Comparison of ENCODE assay signal across 14 mouse cellular contexts in genomic region chr5:144663981-144664380, GRCm38 (mm10).
"Had no signal": no experiment of that assay in that cellular context is flagged by ENCODE, and none has a peak within 500 bp of the region (broad histone marks: within the 10 kb centered on the region; RNA-seq: fewer than 3 reads in every experiment).

No protein-coding gene starts in this region.

- DNase-seq: gastrocnemius, postnatal 14 days; gastrocnemius, postnatal 36 days; heart, adult 18-20 months; heart, postnatal 14 days; heart, postnatal 36 days; kidney, adult 11 months; kidney, adult 2 months; kidney, adult 9 months; kidney, postnatal 14 days; kidney, postnatal 36 days; layer of hippocampus, adult 9-11 months; layer of hippocampus, postnatal 36 days; liver; liver, embryonic 13.5 days had no signal
